Mouse (Mus musculus) lung, postnatal 0 days (tissue): ENCODE measurements around the gene 2210408I21Rik. TPM values are rescaled to one million over a fixed set of nuclear protein-coding genes. Genes with fewer than 3 reads are reported as not detected.
"Not testable (repeated sequence)": the region's sequence is repeated elsewhere in the genome, so short reads cannot be mapped to it uniquely, and the experiment has no call there.

ENCODE experiments used
- ATAC-seq: fragments of 200-750 bp; cut with Nextera tagmentation; 2 replicates; pipeline ENCODE4 v1.8.0; 2017; ENCODE audit warnings: moderate library complexity
- DNase-seq: peaks from one replicate; pipeline ENCODE4 v3.0.0-alpha.2; 2016; ENCODE audit warnings: low spot score
- H3K27ac ChIP-seq: fragments of 300-500 bp; sonication (generic); 2 replicates; pipeline ENCODE4 v1.5.1; 2014; ENCODE audit warnings: antibody characterized with exemption, mild to moderate bottlenecking, low read length, mixed read lengths
- H3K27me3 ChIP-seq: fragments of 300-500 bp; sonication (generic); replicated peaks from 2 replicates; pipeline ENCODE4 v1.6.1; 2014; ENCODE audit warnings: low read length, mixed read lengths; ENCODE audit not compliant: insufficient read depth
- H3K36me3 ChIP-seq: fragments of 300-500 bp; sonication (generic); 2 replicates; pipeline ENCODE4 v1.6.1; 2014; ENCODE audit warnings: low read length, mixed read lengths; ENCODE audit not compliant: insufficient read depth
- H3K4me1 ChIP-seq: fragments of 300-500 bp; sonication (generic); 2 replicates; pipeline ENCODE4 v1.6.1; 2014; ENCODE audit warnings: antibody characterized with exemption, low read depth, low read length, mixed read lengths; ENCODE audit not compliant: insufficient read depth
- H3K4me2 ChIP-seq: fragments of 300-500 bp; sonication (generic); replicated peaks from 2 replicates; pipeline ENCODE4 v1.6.1; 2014; ENCODE audit warnings: low read depth, mild to moderate bottlenecking, low read length, moderate library complexity, mixed read lengths
- H3K4me3 ChIP-seq: fragments of 300-500 bp; sonication (generic); 2 replicates; pipeline ENCODE4 v1.5.1; 2014; ENCODE audit warnings: low read depth, low read length
- H3K9ac ChIP-seq: fragments of 300-500 bp; sonication (generic); replicated peaks from 2 replicates; pipeline ENCODE4 v1.6.1; 2014; ENCODE audit warnings: low read depth, mild to moderate bottlenecking
- H3K9me3 ChIP-seq: fragments of 300-500 bp; sonication (generic); 2 replicates; pipeline ENCODE4 v1.6.1; 2016; ENCODE audit warnings: low read length, mixed read lengths
- CTCF ChIP-seq: IDR thresholded peaks from 2 replicates; pipeline ENCODE4 v1.5.1; 2016; ENCODE audit warnings: antibody characterized with exemption, mild to moderate bottlenecking
- EP300 ChIP-seq: IDR thresholded peaks from 2 replicates; pipeline ENCODE4 v1.6.1; 2016; ENCODE audit warnings: antibody characterized with exemption, mild to moderate bottlenecking, control low read depth
- WGBS: fragments of 180-500 bp; shearing (Covaris S2); extraction: QIAGEN DNeasy Blood & Tissue Kit; methylation state at CpG from one replicate; pipeline ENCODE4 v1.1.7; 2014; 5-methylcytosine and 5-hydroxymethylcytosine counted together
- polyA plus RNA-seq: library from polyadenylated mRNA; unstranded; fragments of >200 nt; fragmentation: Nextera tagmentation; extraction: Ambion mirVana; gene quantifications from 2 replicates; pipeline ENCODE4 v1.2.1, GENCODE M21; 2015

The 2210408I21Rik gene
- polyA plus RNA-seq = 4.7 and 5.3 TPM in 2 replicates

GRCm38 (mm10) chr13:77134931-77135620 lies at the start of gene 2210408I21Rik, which contains the start of gene Slf1:
Gene 2210408I21Rik (plus strand): TSS chr13:77135540.
Gene Slf1 (minus strand): TSS chr13:77135473.
- Histone ChIP-seq H3K4me2 (peak within 1 kb of the TSS; percentile 69), H3K9me3 (no peaks in the 10 kb centered on the region), H3K36me3 (no peaks in the 10 kb centered on the region), H3K4me1 (no peaks in the 10 kb centered on the region), H3K27ac (peak within 1 kb of the TSS; percentile 88), H3K9ac (peak within 1 kb of the TSS; percentile 85), H3K27me3 (no peaks in the 10 kb centered on the region), H3K4me3 (peak within 1 kb of the TSS; percentile 93)
- TF ChIP-seq CTCF = no peak
- TF ChIP-seq EP300 = no peak
- peak; percentile 94 for DNase-seq
- under 1% methylated on average over 65 of the region's 65 CpGs for WGBS
- ATAC-seq = peak; percentile 98

GRCm38 (mm10) chr13:77092876-77093275 lies 42.5 kb upstream of the 2210408I21Rik start:
- H3K27me3 ChIP-seq, H3K4me3 ChIP-seq, DNase-seq, H3K9me3 ChIP-seq, H3K4me1 ChIP-seq, H3K36me3 ChIP-seq, H3K4me2 ChIP-seq, H3K27ac ChIP-seq, ATAC-seq, H3K9ac ChIP-seq: not testable (repeated sequence)
- 84% methylated on average over 1 of the region's 1 CpGs for WGBS

- TF ChIP-seq CTCF = no peak
- no peak for TF ChIP-seq EP300
- Histone ChIP-seq H3K9me3 (no peaks in the 10 kb centered on the region), H3K9ac (no peak overlapping the region), H3K4me3 (no peak overlapping the region), H3K4me2 (no peak overlapping the region), H3K27me3 (no peaks in the 10 kb centered on the region), H3K36me3 (no peaks in the 10 kb centered on the region), H3K4me1 (no peaks in the 10 kb centered on the region), H3K27ac (no peak overlapping the region)
- DNase-seq (no peak), ATAC-seq (no peak)
Observed at GRCm38 (mm10) chr13:77107734-77108133, 27.6 kb upstream of the 2210408I21Rik start.

- no peaks in the 10 kb centered on the region for H3K36me3 ChIP-seq
- WGBS = 92% methylated on average over 4 of the region's 4 CpGs
- H3K4me2 ChIP-seq = no peak overlapping the region
- H3K27ac ChIP-seq = no peak overlapping the region
- TF ChIP-seq CTCF (no peak), EP300 (no peak)
- no peak overlapping the region for H3K4me3 ChIP-seq
- no peaks in the 10 kb centered on the region for H3K9me3 ChIP-seq
- H3K9ac ChIP-seq = no peak overlapping the region
- DNase-seq (no peak), ATAC-seq (no peak)
- H3K27me3 ChIP-seq = no peaks in the 10 kb centered on the region
- no peaks in the 10 kb centered on the region for H3K4me1 ChIP-seq
Observed at GRCm38 (mm10) chr13:77118695-77119094, 16.6 kb upstream of the 2210408I21Rik start.

- Histone ChIP-seq H3K36me3 (no peaks in the 10 kb centered on the region), H3K27me3 (no peaks in the 10 kb centered on the region), H3K4me1 (no peaks in the 10 kb centered on the region), H3K9ac (no peak overlapping the region), H3K4me2 (no peak overlapping the region), H3K9me3 (no peaks in the 10 kb centered on the region), H3K27ac (no peak overlapping the region), H3K4me3 (no peak overlapping the region)
- DNase-seq (no peak), ATAC-seq (no peak)
- TF ChIP-seq CTCF (no peak), EP300 (no peak)
- 94% methylated on average over 3 of the region's 3 CpGs for WGBS
Observed at GRCm38 (mm10) chr13:77125159-77125558, 10.2 kb upstream of the 2210408I21Rik start.

- Histone ChIP-seq H3K36me3 (no peaks in the 10 kb centered on the region), H3K27ac (no peak overlapping the region), H3K4me2 (no peak overlapping the region), H3K27me3 (no peaks in the 10 kb centered on the region), H3K4me3 (no peak overlapping the region), H3K9ac (no peak overlapping the region), H3K9me3 (no peaks in the 10 kb centered on the region), H3K4me1 (no peaks in the 10 kb centered on the region)
- 90% methylated on average over 2 of the region's 2 CpGs for WGBS
- TF ChIP-seq EP300 (no peak), CTCF (no peak)
- DNase-seq (no peak), ATAC-seq (no peak)
Observed at GRCm38 (mm10) chr13:77128240-77128639, 7.1 kb upstream of the 2210408I21Rik start.

GRCm38 (mm10) chr13:77131132-77131531 lies 4.2 kb upstream of the 2210408I21Rik start:
- H3K36me3 ChIP-seq = no peaks in the 10 kb centered on the region
- H3K9me3 ChIP-seq = no peaks in the 10 kb centered on the region
- DNase-seq (no peak), ATAC-seq (no peak)
- no peaks in the 10 kb centered on the region for H3K4me1 ChIP-seq
- no peak overlapping the region for H3K27ac ChIP-seq
- no peaks in the 10 kb centered on the region for H3K27me3 ChIP-seq
- H3K9ac ChIP-seq = no peak overlapping the region
- TF ChIP-seq CTCF (no peak), EP300 (no peak)
- 56% methylated on average over 2 of the region's 2 CpGs for WGBS
- no peak overlapping the region for H3K4me3 ChIP-seq
- no peak overlapping the region for H3K4me2 ChIP-seq
